Mouse (Mus musculus) limb, embryonic 12.5 days (tissue): ENCODE measurements around the gene Syne1. TPM values are rescaled to one million over a fixed set of nuclear protein-coding genes. Genes with fewer than 3 reads are reported as not detected.

Experiments used
- ATAC-seq: fragments of 200-750 bp; cut with Nextera tagmentation; 2 replicates; pipeline ENCODE4 v1.8.0; 2017; ENCODE audit warnings: low read depth, moderate TSS enrichment; ENCODE audit not compliant: insufficient number of reproducible peaks, insufficient read depth, low FRiP score, low TSS enrichment
- H3K27ac ChIP-seq: fragments of 300-500 bp; sonication (generic); 2 replicates; pipeline ENCODE4 v1.5.1; 2016; ENCODE audit warnings: mild to moderate bottlenecking, moderate library complexity
- H3K27me3 ChIP-seq: fragments of 300-500 bp; sonication (generic); 2 replicates; pipeline ENCODE4 v1.6.1; 2016; ENCODE audit warnings: mild to moderate bottlenecking, moderate library complexity
- H3K36me3 ChIP-seq: fragments of 300-500 bp; sonication (generic); 2 replicates; pipeline ENCODE4 v1.6.1; 2016; ENCODE audit warnings: mild to moderate bottlenecking, moderate library complexity
- H3K4me1 ChIP-seq: fragments of 300-500 bp; sonication (generic); replicated peaks from 2 replicates; pipeline ENCODE4 v1.6.1; 2016
- H3K4me2 ChIP-seq: fragments of 300-500 bp; sonication (generic); 2 replicates; pipeline ENCODE4 v1.6.1; 2016; ENCODE audit warnings: mild to moderate bottlenecking, moderate library complexity
- H3K4me3 ChIP-seq: fragments of 300-500 bp; sonication (generic); replicated peaks from 2 replicates; pipeline ENCODE4 v1.5.1; 2016; ENCODE audit warnings: mild to moderate bottlenecking
- H3K9ac ChIP-seq: fragments of 300-500 bp; sonication (generic); replicated peaks from 2 replicates; pipeline ENCODE4 v1.6.1; 2016; ENCODE audit warnings: mild to moderate bottlenecking, moderate library complexity
- H3K9me3 ChIP-seq: fragments of 300-500 bp; sonication (generic); 2 replicates; pipeline ENCODE4 v1.6.1; 2016; ENCODE audit warnings: mild to moderate bottlenecking, moderate library complexity
- WGBS: fragments of 180-500 bp; shearing (Covaris S2); methylation state at CpG from one replicate; pipeline ENCODE4 v1.1.7; 2016; 5-methylcytosine and 5-hydroxymethylcytosine counted together
- polyA plus RNA-seq: library from polyadenylated mRNA; unstranded; fragments of >200 nt; fragmentation: Nextera tagmentation; extraction: Ambion mirVana; gene quantifications from 2 replicates; pipeline ENCODE4 v1.2.1, GENCODE M21; 2016

Syne1 gene
- polyA plus RNA-seq, 1 experiment from 2014 or later: 4.6 TPM

DNA sequence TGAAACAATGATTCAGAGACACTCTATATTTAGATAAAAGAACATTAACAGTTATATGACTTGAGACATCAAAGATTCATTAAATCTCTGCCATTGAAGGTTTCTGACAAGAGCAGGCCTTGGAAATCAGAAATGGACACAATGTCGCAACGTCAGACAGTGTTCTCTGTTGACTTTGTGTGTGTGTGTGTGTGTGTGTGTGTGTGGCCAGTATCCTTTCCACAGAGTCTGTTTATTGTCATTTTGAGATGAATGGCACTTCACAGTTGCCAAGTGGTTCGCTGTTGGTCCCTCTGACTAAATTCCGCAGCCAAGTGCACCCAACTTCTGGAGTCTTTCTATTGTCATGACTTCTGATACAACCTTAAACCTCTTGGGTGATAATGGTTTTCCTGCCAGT, 577.0 kb downstream of the Syne1 start:
- Histone ChIP-seq H3K4me2 (no peak overlapping the region), H3K27ac (no peak overlapping the region), H3K36me3 (no peaks in the 10 kb centered on the region), H3K9ac (no peak overlapping the region), H3K4me3 (no peak overlapping the region), H3K4me1 (peaks cover 5% of the 10 kb centered on the region), H3K9me3 (no peaks in the 10 kb centered on the region), H3K27me3 (no peaks in the 10 kb centered on the region)
- no peak for ATAC-seq
- WGBS: 91% methylated on average over 4 of the region's 4 CpGs

- no peak overlapping the region for H3K9ac ChIP-seq
- no peaks in the 10 kb centered on the region for H3K36me3 ChIP-seq
- 65% methylated on average over 2 of the region's 2 CpGs for WGBS
- H3K4me3 ChIP-seq: no peak overlapping the region
- peaks cover 5% of the 10 kb centered on the region for H3K4me1 ChIP-seq
- no peak overlapping the region for H3K4me2 ChIP-seq
- H3K9me3 ChIP-seq: no peaks in the 10 kb centered on the region
- no peak overlapping the region for H3K27ac ChIP-seq
- H3K27me3 ChIP-seq: no peaks in the 10 kb centered on the region
- ATAC-seq: no peak
Observed at GRCm38 (mm10) chr10:4972026-4972425, 579.3 kb downstream of the Syne1 start.

DNA sequence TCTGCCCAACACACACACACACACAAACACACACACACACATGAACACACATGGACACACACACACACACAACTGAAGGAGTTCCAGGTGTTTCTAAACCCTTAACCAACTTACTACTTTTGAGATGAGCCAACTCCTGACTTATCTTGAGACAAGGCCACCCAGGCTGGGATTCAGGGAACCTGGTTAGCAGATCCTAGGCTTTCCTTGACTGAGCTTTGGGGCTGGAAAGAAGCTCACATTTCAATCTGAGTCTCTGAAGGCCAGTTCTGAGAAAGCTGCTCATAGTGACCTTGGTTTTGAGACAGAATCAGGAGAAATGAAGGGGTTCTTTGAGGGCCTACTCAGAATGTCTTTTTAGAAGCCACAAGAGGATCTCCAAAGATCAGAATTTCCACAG, 579.7 kb downstream of the Syne1 start:
- no peaks in the 10 kb centered on the region for H3K9me3 ChIP-seq
- no peak overlapping the region for H3K4me2 ChIP-seq
- H3K27me3 ChIP-seq: no peaks in the 10 kb centered on the region
- H3K9ac ChIP-seq: no peak overlapping the region
- H3K36me3 ChIP-seq: no peaks in the 10 kb centered on the region
- ATAC-seq: no peak
- H3K4me1 ChIP-seq: peaks cover 5% of the 10 kb centered on the region
- no peak overlapping the region for H3K4me3 ChIP-seq
- H3K27ac ChIP-seq: no peak overlapping the region

DNA sequence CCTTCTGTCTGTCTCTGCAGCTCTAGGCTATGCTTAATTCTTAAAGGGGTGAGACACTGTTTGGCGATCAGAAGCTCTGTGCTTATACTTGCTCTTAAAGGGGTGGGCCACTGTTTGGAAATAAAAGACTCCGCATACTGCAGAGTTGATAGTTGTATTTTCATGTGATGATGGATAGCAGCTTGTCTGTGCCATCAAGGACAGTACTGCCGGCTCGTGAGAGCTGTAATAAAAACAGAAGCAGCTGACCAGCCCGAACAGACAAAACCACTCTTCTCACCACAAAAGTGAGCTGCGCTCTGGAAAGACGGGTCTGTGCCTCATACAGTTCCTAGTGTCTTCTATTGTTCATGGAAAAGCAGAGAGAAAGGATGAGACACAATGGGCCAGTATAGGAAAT, 580.1 kb downstream of the Syne1 start:
- Histone ChIP-seq H3K4me2 (no peak overlapping the region), H3K36me3 (no peaks in the 10 kb centered on the region), H3K9ac (no peak overlapping the region), H3K4me3 (no peak overlapping the region), H3K9me3 (no peaks in the 10 kb centered on the region), H3K27ac (no peak overlapping the region), H3K4me1 (peaks cover 5% of the 10 kb centered on the region), H3K27me3 (no peaks in the 10 kb centered on the region)
- 76% methylated on average over 7 of the region's 7 CpGs for WGBS
- no peak for ATAC-seq

Other genes starting within 250 kb of the Syne1 start
- 3.1 and 3.5 TPM in 2 replicates for gene Myct1, start 42.3 kb upstream of the Syne1 start, polyA plus RNA-seq
- gene Vip, start 87.7 kb upstream of the Syne1 start, polyA plus RNA-seq: not detected in 2 replicates